Mouse (Mus musculus): ENCODE data around the gene Npas4.
"Not testable (repeated sequence)": the region's sequence is repeated elsewhere in the genome, so short reads cannot be mapped to it uniquely, and the experiment has no call there.

Npas4 gene

DNA sequence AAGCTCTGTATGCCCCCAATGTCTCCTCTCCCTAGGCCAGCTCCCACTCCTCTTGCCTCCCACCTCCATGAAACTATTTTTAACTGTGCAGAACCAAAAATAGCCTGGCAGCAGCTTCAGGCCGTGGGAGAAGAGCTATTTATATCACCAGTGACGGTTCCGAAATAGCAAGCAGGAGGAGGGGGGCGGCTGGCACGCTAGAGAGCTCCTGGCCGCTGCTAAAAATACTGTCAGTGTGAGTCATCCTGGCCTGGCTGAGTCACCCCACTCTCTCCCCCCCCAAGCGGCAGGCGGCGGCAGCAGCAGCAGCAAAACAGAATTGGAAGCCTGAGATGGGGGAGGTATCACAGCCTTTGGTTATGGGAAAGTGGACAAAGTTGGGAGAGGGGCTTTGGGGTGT, 2.8 kb upstream of the Npas4 start:
- peak; percentile 5 for DNase-seq (ENCODE audit: low spot score)

GRCm38 (mm10) chr19:4992371-4992770, 2.3 kb upstream of the Npas4 start:
- DNase-seq (ENCODE audit: low spot score) = peak; percentile 22

GRCm38 (mm10) chr19:4990716-4991115, 600 bp upstream of the Npas4 start:
- DNase-seq (ENCODE audit: low spot score) = peak; percentile 36

DNA sequence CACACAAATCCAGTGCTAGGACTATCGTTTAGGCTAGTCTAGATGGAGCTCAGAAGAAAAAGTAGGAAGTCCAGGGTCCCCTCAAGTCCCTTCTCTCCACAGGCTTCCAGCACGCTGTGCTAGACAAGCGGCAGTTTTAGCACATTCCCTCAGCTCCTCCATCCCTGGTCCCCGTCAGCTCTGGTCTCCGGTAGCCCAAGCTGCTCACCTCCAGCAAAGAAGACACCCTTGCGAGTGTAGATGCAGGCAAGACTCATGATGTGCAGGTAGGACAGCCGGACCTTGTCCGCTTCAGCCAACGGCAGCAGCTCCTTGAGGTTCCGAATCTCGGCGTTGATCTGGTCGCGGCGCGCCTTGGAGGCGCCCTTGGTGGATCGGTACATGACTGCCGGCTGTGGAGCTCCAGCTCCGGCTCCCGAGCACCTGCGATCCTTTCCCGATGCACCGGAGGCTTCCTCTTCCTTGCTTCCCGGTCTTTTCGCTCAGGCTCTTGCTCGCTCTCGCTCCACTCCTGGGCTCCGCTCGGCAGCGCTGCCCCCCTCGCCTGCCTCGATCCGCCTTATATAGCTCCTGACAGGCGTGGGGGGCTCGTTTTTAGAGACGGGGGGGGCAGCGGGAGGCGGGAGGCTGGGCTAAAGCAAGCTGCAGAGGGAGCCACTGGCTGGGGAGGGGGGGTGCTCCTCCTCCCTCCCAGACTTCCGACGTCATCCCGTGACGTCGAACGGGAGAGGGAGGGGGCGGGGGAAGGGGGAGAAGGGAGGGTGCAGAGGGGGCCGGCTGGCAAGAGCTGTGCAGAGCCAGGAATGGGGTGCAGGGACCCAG, 471 bp downstream of the Npas4 start:
- peak; percentile 40 for DNase-seq (ENCODE audit: low spot score)

DNA sequence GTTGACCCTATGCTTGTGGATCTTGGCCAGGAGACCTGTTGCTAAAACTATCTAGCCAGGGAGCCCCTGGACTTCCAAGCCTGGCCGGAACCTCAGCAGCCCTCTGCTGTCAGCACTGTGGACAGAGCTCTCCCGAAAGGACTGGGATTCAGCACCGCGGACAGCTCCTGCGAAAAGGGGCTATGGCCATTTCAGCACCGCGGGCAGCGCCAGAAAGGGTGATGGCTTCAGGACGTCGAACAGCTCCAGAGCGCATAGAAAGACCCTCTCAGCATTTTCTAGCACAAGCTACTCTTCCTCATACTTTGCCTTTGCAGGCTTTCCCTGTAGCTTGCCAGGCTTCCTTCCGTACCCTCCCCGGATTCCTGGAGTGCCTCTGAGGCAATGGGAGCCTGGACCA, 1.1 kb downstream of the Npas4 start:
- peak; percentile 91 for DNase-seq (ENCODE audit: low spot score)

GRCm38 (mm10) chr19:4981767-4982166, 8.3 kb downstream of the Npas4 start:
- DNase-seq (ENCODE audit: low spot score) = peak; percentile 83

- DNase-seq (ENCODE audit: low spot score) = peak; percentile 55
Observed at GRCm38 (mm10) chr19:4968236-4968635, 21.9 kb downstream of the Npas4 start.

DNA sequence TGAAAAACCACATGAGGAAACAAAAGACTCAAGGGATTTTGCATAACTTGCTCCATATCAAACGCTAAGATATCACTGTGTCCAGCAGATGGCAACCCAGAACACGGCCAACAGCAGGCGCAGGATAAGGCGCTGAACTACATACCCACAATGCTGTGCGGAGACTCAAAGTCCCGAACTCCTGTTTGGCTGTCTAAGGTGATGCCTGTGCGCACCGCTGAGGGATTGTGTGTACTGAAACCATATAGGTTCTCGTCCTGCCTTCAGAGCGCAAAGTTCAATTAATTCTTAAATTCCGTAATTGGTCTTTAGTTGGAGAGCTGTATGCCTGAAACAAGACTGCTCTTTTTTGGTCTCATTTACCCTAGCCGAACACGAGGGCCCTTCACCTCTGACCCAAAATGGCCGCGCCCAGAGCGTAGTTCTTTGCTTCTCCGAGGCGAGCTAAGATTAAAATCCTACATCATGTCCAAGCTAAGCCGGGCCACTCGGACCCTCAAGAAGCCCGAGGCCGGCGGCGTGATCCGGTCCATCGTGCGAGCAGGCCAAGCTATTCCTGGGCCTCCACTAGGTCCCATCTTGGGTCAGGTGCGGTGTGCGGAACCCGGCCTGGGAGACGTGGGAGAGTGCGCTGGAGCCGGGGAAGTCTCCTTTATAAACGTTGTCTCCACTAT, 28.1 kb downstream of the Npas4 start, which contains the start of gene Mrpl11:
Gene Mrpl11, plus strand, starts transcription at position 220 of the 674 bp plus-strand sequence.
- peak; percentile 95 for DNase-seq (ENCODE audit: low spot score)

DNA sequence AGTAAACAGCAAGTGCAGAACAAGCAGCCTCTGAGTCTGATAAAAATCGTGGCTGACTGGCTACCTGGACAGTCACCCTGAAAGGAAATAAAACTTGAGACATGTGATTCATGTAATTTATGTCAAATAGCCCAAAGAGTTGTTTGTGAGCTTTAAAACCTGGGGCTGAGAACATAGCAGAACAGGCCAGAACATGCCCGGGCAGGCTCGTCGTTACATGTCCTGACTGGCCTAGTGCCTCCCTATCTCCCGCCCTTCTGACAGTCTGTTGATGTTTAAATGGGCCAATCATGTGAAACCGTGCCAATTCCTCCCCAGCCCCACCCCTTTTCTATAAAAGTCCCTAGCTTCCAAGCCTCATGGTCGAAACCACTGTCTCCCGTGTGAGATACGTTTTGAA, 41.5 kb downstream of the Npas4 start:
- DNase-seq (ENCODE audit: low spot score) = not testable (repeated sequence)

GRCm38 (mm10) chr19:4945540-4945939, 44.6 kb downstream of the Npas4 start:
- no peak for DNase-seq (ENCODE audit: low spot score)

- no peak for DNase-seq (ENCODE audit: low spot score)
Observed at GRCm38 (mm10) chr19:4943253-4943588, 46.9 kb downstream of the Npas4 start.

- peak; percentile 87 for DNase-seq (ENCODE audit: low spot score)
Observed at GRCm38 (mm10) chr19:4942551-4943252, 47.4 kb downstream of the Npas4 start, which contains the start of gene Peli3. Gene Peli3, minus strand, starts transcription at chr19:4943127.

DNA sequence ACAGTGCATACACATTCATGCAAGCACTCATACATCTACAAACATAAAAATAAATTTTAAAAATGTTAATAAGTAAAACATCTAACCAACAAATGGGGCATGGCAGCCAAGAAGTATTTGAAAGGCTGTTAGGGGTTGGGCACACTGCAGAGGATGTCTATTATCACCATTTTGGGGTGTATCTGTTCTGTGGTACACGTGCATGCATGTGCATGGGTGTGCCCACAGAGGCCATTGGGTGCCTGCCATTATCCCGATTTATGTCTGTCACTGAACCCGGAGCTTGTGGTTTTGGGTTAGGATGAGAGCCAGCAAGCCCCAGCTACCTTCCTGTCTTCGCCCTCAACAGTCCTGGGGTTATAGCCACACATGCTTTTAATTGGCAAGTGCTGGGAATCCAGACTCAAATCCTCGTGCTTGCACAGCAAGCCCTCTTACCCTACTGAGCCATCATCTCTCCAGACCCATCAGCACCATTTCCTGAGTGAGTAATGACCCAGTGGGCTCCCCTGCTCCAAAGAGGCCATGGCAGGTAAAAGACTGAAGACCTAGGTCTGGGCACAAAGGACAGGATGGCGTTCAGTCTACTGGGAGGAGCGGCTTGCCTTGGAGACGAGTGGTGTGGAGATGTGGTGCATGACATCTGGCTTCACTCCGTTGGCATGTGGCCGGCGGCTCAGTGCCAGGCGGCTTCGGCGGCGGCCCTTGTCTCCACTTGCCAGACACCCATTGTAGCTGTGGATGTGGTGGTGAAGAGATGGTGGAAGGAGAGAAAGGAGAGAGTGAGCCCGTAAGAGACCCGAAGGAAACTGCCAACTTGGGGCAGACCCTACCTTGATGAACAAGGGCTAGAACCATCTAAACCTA, 52.4 kb downstream of the Npas4 start:
- no peak for DNase-seq (ENCODE audit: low spot score)

GRCm38 (mm10) chr19:4936896-4937295, 53.2 kb downstream of the Npas4 start:
- no peak for DNase-seq (ENCODE audit: low spot score)
